Mouse (Mus musculus) brain, embryonic 14.5 days (tissue): ENCODE measurements around the gene Mgrn1.
A peak's percentile ranks its signal among the peaks of the same experiment; 100 is the strongest.

Experiments used
- CTCF ChIP-seq: fragments of 200-500 bp; IDR thresholded peaks from 2 replicates; pipeline ENCODE4 v1.5.1; 2012; ENCODE audit warnings: inconsistent platforms, mild to moderate bottlenecking, moderate library complexity, borderline replicate concordance; ENCODE audit not compliant: insufficient read depth, insufficient read length; ENCODE audit errors: extremely low read depth
- POLR2A ChIP-seq: fragments of 200-500 bp; IDR thresholded peaks from 2 replicates; pipeline ENCODE4 v1.6.1; 2012; ENCODE audit warnings: mild to moderate bottlenecking, inconsistent platforms, borderline replicate concordance; ENCODE audit not compliant: poor library complexity, insufficient read depth, insufficient read length, severe bottlenecking; ENCODE audit errors: extremely low read depth

DNA sequence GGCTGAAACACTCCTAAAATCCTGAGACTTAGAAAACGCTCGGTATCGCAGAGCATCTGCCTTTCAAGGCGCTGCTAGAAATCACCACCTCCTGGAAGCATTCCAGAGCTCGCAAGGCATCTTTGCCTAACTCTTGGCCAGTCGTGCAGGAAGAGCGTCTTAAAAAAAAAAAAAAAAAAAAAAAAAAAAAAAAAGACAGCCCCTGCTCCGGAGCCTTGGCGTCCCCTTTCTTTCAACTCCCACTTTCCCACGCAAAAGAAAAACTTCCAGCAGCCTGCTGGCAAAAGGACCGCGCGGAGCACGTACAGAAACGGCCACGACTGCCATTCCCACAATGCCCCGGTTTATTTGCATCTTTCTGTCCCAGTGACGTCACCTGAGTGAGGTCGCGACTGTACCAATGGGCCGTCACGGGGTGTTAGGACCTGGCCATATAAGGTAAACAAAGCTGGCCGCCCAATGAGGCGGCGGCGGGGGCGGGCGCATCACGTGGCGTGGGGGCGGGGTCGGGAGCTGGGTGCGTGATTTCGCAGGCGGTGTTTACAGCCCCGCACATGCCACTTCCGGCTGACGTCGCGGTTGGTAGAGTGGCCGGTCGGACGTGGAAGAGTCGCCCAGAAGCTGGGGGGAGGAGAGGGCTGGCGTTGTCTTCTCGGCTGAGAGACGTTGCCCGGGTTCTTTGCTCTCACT is 5.8 kb upstream of the Mgrn1 start, which contains the start of gene Ubald1:
- TF ChIP-seq POLR2A (peak; percentile 89; the same call in 1 of the 2 replicates), CTCF (no peak)
